Mouse (Mus musculus): ENCODE measurements around the gene Stk32b. TPM values are rescaled to one million over a fixed set of nuclear protein-coding genes. Genes with fewer than 3 reads are reported as not detected.

Gene Stk32b
- total RNA-seq, 1 experiment = 0.13 TPM

DNA sequence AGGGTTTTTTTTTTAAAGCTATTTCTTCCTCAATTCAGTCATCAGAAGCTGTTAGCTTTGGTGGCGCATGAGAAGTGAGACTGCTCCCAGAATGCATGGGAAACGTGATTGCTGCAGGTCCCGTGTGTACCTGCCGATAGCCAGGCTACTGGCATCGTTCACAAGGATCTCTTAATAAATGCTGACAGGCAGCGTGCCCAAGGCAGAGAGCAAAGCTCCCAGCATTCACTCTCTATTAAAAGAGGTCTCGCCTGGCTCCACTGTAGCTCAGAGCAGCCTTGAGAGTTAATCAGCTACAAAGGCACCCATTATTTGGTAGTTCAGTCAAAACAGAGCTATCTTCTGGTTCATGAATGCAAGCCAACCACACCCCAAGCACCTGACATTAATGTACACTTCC is 72.9 kb downstream of the Stk32b start:
- no peak for DNase-seq (ENCODE audit: low read depth, low spot score)
- TF ChIP-seq HCFC1 (IDR thresholded peaks at IDR 0.05; ENCODE audit: borderline replicate concordance, insufficient read depth, low read length) (no peak), CHD2 (IDR thresholded peaks at IDR 0.05; ENCODE audit: low read depth, low read length) (no peak), ZC3H11A (IDR thresholded peaks at IDR 0.05; ENCODE audit: borderline replicate concordance, low read depth, low read length) (no peak), ZNF384 (IDR thresholded peaks at IDR 0.05; ENCODE audit: low read depth, low read length) (no peak), MAFK (IDR thresholded peaks at IDR 0.05; ENCODE audit: insufficient read depth, low read depth, low read length) (no peak)
- H3K4me3 ChIP-seq (ENCODE audit: insufficient read depth in 1 of 2, low read depth in 1 of 2, low read length in 2 of 2, poor library complexity in 1 of 2, severe bottlenecking in 1 of 2) = no peak overlapping the region
- H3K9me3 ChIP-seq (ENCODE audit: control insufficient read depth, insufficient read depth, low read depth, low read length) = no peaks in the 10 kb centered on the region
- no peaks in the 10 kb centered on the region for H3K4me1 ChIP-seq (ENCODE audit: control insufficient read depth in 2 of 2, insufficient read depth in 2 of 2, low read length in 2 of 2, poor library complexity in 1 of 2)
- in situ Hi-C loops (cut with MboI; ENCODE audit: low sequenced_read_pairs in 2 of 2, unreplicated experiment in 2 of 2) = no loop called here
- no peak overlapping the region for H3K9ac ChIP-seq (ENCODE audit: insufficient read depth, low read depth, low read length, poor library complexity, severe bottlenecking)
- H3K36me3 ChIP-seq (ENCODE audit: control insufficient read depth, insufficient read depth, low read length, poor library complexity, severe bottlenecking) = no peaks in the 10 kb centered on the region
- H3K27ac ChIP-seq (ENCODE audit: insufficient read depth, low read depth, low read length, poor library complexity, severe bottlenecking) = no peak overlapping the region

DNA sequence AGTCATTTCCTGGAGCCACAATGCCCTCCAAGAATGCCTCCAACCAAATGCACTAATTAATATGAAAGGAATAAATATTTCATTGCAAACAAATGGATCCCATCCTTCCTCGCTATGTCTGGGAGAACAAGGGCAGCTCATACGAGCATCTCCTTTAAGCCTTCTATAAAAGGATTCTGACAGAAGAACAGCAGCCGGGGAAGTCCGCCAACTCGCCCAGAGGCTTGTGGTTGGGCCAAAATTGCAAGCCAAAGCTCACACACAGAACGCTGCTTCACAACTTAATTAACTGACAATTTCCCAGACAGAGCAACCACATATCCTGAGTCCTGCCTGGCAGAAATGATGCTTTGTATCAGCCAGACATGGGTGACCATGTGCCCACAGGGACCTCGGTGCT is 74.5 kb downstream of the Stk32b start:
- DNase-seq (ENCODE audit: low read depth, low spot score) = no peak
- H3K36me3 ChIP-seq (ENCODE audit: control insufficient read depth, insufficient read depth, low read length, poor library complexity, severe bottlenecking) = no peaks in the 10 kb centered on the region
- H3K4me3 ChIP-seq (ENCODE audit: insufficient read depth in 1 of 2, low read depth in 1 of 2, low read length in 2 of 2, poor library complexity in 1 of 2, severe bottlenecking in 1 of 2) = no peak overlapping the region
- H3K9ac ChIP-seq (ENCODE audit: insufficient read depth, low read depth, low read length, poor library complexity, severe bottlenecking) = no peak overlapping the region
- TF ChIP-seq MAFK (IDR thresholded peaks at IDR 0.05; ENCODE audit: insufficient read depth, low read depth, low read length) = no peak
- no peak for TF ChIP-seq CHD2 (IDR thresholded peaks at IDR 0.05; ENCODE audit: low read depth, low read length)
- TF ChIP-seq ZC3H11A (IDR thresholded peaks at IDR 0.05; ENCODE audit: borderline replicate concordance, low read depth, low read length) = no peak
- no peak for TF ChIP-seq HCFC1 (IDR thresholded peaks at IDR 0.05; ENCODE audit: borderline replicate concordance, insufficient read depth, low read length)
- no peak for TF ChIP-seq ZNF384 (IDR thresholded peaks at IDR 0.05; ENCODE audit: low read depth, low read length)
- no peak overlapping the region for H3K27ac ChIP-seq (ENCODE audit: insufficient read depth, low read depth, low read length, poor library complexity, severe bottlenecking)
- in situ Hi-C loops (cut with MboI; ENCODE audit: low sequenced_read_pairs in 2 of 2, unreplicated experiment in 2 of 2) = no loop called here
- H3K4me1 ChIP-seq (ENCODE audit: control insufficient read depth in 2 of 2, insufficient read depth in 2 of 2, low read length in 2 of 2, poor library complexity in 1 of 2) = no peaks in the 10 kb centered on the region
- H3K9me3 ChIP-seq (ENCODE audit: control insufficient read depth, insufficient read depth, low read depth, low read length) = no peaks in the 10 kb centered on the region

DNA sequence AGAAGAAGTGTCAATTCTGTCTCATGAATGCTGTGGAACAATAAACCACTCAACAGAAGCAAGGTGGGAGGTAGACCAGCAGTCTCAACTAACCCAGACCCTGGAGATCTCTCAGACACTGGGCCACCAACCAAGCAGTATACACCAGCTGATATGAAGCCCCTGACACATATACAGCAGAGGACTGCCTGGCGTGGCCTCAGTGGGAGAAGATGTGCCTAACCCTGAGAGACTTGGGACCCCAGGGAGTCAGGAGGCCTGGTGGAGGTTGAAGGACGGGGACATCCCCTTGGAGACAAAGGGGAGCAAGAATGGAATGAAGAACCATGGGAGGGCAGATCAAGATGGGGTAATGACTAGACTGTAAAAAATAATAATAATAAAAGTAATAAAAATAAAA is 82.2 kb downstream of the Stk32b start:
- H3K36me3 ChIP-seq (ENCODE audit: control insufficient read depth, insufficient read depth, low read length, poor library complexity, severe bottlenecking) = no peaks in the 10 kb centered on the region
- H3K4me1 ChIP-seq (ENCODE audit: control insufficient read depth in 2 of 2, insufficient read depth in 2 of 2, low read length in 2 of 2, poor library complexity in 1 of 2) = no peaks in the 10 kb centered on the region
- no peak overlapping the region for H3K27ac ChIP-seq (ENCODE audit: insufficient read depth, low read depth, low read length, poor library complexity, severe bottlenecking)
- no peak overlapping the region for H3K9ac ChIP-seq (ENCODE audit: insufficient read depth, low read depth, low read length, poor library complexity, severe bottlenecking)
- TF ChIP-seq ZNF384 (IDR thresholded peaks at IDR 0.05; ENCODE audit: low read depth, low read length) (no peak), HCFC1 (IDR thresholded peaks at IDR 0.05; ENCODE audit: borderline replicate concordance, insufficient read depth, low read length) (no peak)
- H3K9me3 ChIP-seq (ENCODE audit: control insufficient read depth, insufficient read depth, low read depth, low read length) = no peaks in the 10 kb centered on the region
- H3K4me3 ChIP-seq (ENCODE audit: insufficient read depth in 1 of 2, low read depth in 1 of 2, low read length in 2 of 2, poor library complexity in 1 of 2, severe bottlenecking in 1 of 2) = no peak overlapping the region
- no peak for DNase-seq (ENCODE audit: low read depth, low spot score)
- in situ Hi-C loops (cut with MboI; ENCODE audit: low sequenced_read_pairs in 2 of 2, unreplicated experiment in 2 of 2) = no loop called here

DNA sequence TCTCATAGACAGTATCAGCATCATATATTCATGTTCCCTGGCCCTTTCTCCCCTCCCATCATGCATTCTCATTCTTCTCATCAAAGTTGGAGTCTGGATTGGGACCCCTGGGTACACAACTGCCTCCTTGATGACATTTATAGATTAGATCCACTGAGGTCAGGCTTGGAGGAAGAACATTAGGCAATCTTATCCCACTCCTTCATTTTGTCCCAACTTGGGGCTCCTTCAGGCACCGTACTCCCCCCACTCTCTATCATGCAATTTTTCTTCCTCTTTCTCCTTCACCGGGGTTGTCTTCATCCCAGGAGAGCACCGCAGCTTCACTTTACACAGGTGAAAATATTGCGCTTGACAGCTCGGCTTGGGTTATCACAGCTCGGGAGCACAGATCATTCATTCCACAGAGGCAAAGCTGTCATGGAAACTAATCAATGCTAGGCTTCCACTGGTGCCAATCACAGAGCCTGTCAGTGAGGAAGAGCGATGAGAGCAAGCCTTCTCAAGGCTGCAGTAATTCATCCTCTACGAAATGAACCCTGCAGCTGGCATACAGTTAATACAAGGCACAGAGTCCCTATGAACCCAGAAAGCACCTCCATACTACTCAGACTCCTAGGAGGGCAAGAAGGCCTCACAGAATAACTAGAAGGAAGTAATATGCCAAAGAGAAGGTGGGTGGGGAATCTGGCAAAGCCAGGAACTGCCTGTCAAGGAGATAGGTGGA is 89.4 kb downstream of the Stk32b start:
- H3K9ac ChIP-seq (ENCODE audit: insufficient read depth, low read depth, low read length, poor library complexity, severe bottlenecking) = no peak overlapping the region
- H3K36me3 ChIP-seq (ENCODE audit: control insufficient read depth, insufficient read depth, low read length, poor library complexity, severe bottlenecking) = no peaks in the 10 kb centered on the region
- no peak overlapping the region for H3K27ac ChIP-seq (ENCODE audit: insufficient read depth, low read depth, low read length, poor library complexity, severe bottlenecking)
- in situ Hi-C loops (cut with MboI; ENCODE audit: low sequenced_read_pairs in 2 of 2, unreplicated experiment in 2 of 2) = no loop called here
- no peak for TF ChIP-seq ZC3H11A (IDR thresholded peaks at IDR 0.05; ENCODE audit: borderline replicate concordance, low read depth, low read length)
- no peak for TF ChIP-seq MAFK (IDR thresholded peaks at IDR 0.05; ENCODE audit: insufficient read depth, low read depth, low read length)
- no peak for TF ChIP-seq ZNF384 (IDR thresholded peaks at IDR 0.05; ENCODE audit: low read depth, low read length)
- no peak for TF ChIP-seq CHD2 (IDR thresholded peaks at IDR 0.05; ENCODE audit: low read depth, low read length)
- TF ChIP-seq HCFC1 (IDR thresholded peaks at IDR 0.05; ENCODE audit: borderline replicate concordance, insufficient read depth, low read length) = no peak
- H3K9me3 ChIP-seq (ENCODE audit: control insufficient read depth, insufficient read depth, low read depth, low read length) = no peaks in the 10 kb centered on the region
- no peaks in the 10 kb centered on the region for H3K4me1 ChIP-seq (ENCODE audit: control insufficient read depth in 2 of 2, insufficient read depth in 2 of 2, low read length in 2 of 2, poor library complexity in 1 of 2)
- H3K4me3 ChIP-seq (ENCODE audit: insufficient read depth in 1 of 2, low read depth in 1 of 2, low read length in 2 of 2, poor library complexity in 1 of 2, severe bottlenecking in 1 of 2) = no peak overlapping the region
- DNase-seq (ENCODE audit: low read depth, low spot score) = no peak

DNA sequence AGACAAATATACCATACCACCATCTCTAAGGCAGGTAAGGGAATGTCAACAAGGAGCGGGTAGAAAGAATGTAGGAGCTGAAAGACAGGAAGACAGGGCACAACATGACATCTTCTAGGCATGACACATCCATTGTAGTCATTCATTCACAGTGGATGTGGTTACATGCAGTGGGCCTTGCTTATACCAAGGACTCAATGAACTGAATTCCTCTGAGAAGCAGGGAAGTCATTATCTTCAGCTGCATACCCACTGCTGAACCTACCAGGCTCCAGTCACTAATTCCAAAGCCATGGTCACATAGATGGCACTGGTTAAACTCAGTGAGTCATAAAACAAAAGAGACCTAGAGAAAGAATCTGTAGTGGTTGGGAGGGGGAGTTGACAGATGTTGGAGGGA is 105.1 kb downstream of the Stk32b start:
- in situ Hi-C loops (cut with MboI; ENCODE audit: low sequenced_read_pairs in 2 of 2, unreplicated experiment in 2 of 2) = no loop called here
- Histone ChIP-seq H3K4me1 (ENCODE audit: control insufficient read depth in 2 of 2, insufficient read depth in 2 of 2, low read length in 2 of 2, poor library complexity in 1 of 2) (peaks cover 0 to 4% of the 10 kb centered on the region in 2 experiments; a peak in 1 of 4 replicates), H3K9ac (ENCODE audit: insufficient read depth, low read depth, low read length, poor library complexity, severe bottlenecking) (no peak overlapping the region), H3K27ac (ENCODE audit: insufficient read depth, low read depth, low read length, poor library complexity, severe bottlenecking) (no peak overlapping the region), H3K9me3 (ENCODE audit: control insufficient read depth, insufficient read depth, low read depth, low read length) (no peaks in the 10 kb centered on the region), H3K4me3 (ENCODE audit: insufficient read depth in 1 of 2, low read depth in 1 of 2, low read length in 2 of 2, poor library complexity in 1 of 2, severe bottlenecking in 1 of 2) (no peak overlapping the region), H3K36me3 (ENCODE audit: control insufficient read depth, insufficient read depth, low read length, poor library complexity, severe bottlenecking) (no peaks in the 10 kb centered on the region)
- no peak for TF ChIP-seq HCFC1 (IDR thresholded peaks at IDR 0.05; ENCODE audit: borderline replicate concordance, insufficient read depth, low read length)
- no peak for TF ChIP-seq ZNF384 (IDR thresholded peaks at IDR 0.05; ENCODE audit: low read depth, low read length)
- TF ChIP-seq MAFK (IDR thresholded peaks at IDR 0.05; ENCODE audit: insufficient read depth, low read depth, low read length) = no peak
- TF ChIP-seq CHD2 (IDR thresholded peaks at IDR 0.05; ENCODE audit: low read depth, low read length) = no peak
- no peak for TF ChIP-seq ZC3H11A (IDR thresholded peaks at IDR 0.05; ENCODE audit: borderline replicate concordance, low read depth, low read length)
- no peak for DNase-seq (ENCODE audit: low read depth, low spot score)

Measured in ES-E14 (cell line).